9 mouse cellular contexts compared by ENCODE assay signal in genomic region chr5:66101577-66101976, GRCm38 (mm10).
A peak's percentile ranks its signal among the peaks of the same experiment; 100 is the strongest.
DNase-seq lines count a peak whose midpoint lies in the region; ATAC-seq and TF ChIP-seq lines count a peak whose summit lies in the region.
"Had no signal": no experiment of that assay in that cellular context is flagged by ENCODE, and none has a peak within 500 bp of the region (broad histone marks: within the 10 kb centered on the region; RNA-seq: fewer than 3 reads in every experiment).

No protein-coding gene starts in this region.

- no peaks in the 10 kb centered on the region for H3K36me3 ChIP-seq in hindbrain, postnatal 0 days (ENCODE audit: insufficient read depth, low read length)
- no peaks in the 10 kb centered on the region for H3K36me3 ChIP-seq in hindbrain, embryonic 11.5 days (ENCODE audit: control insufficient read depth, insufficient read depth, low read length)
- H3K36me3 ChIP-seq in lung, embryonic 14.5 days (ENCODE audit: insufficient read depth), result no peaks in the 10 kb centered on the region
- no peaks in the 10 kb centered on the region for H3K36me3 ChIP-seq in forebrain, embryonic 14.5 days (ENCODE audit: control insufficient read depth, insufficient read depth, low read length)
- H3K36me3 ChIP-seq: heart, embryonic 13.5 days had no signal

- H3K4me1 ChIP-seq in hindbrain, postnatal 0 days (ENCODE audit: insufficient read depth, low read length), result no peaks in the 10 kb centered on the region
- no peaks in the 10 kb centered on the region for H3K4me1 ChIP-seq in hindbrain, embryonic 11.5 days (replicated peaks; ENCODE audit: control insufficient read depth, insufficient read depth, low read length)
- no peaks in the 10 kb centered on the region for H3K4me1 ChIP-seq in lung, embryonic 14.5 days (ENCODE audit: insufficient read depth)
- H3K4me1 ChIP-seq in forebrain, embryonic 14.5 days (ENCODE audit: control insufficient read depth, insufficient read depth, low read length), result no peaks in the 10 kb centered on the region
- H3K4me1 ChIP-seq: heart, embryonic 13.5 days had no signal

- H3K27me3 ChIP-seq in hindbrain, postnatal 0 days (ENCODE audit: insufficient read depth, low read length), result no peaks in the 10 kb centered on the region
- H3K27me3 ChIP-seq in hindbrain, embryonic 11.5 days (ENCODE audit: control insufficient read depth, insufficient read depth, low read length), result no peaks in the 10 kb centered on the region
- H3K27me3 ChIP-seq in lung, embryonic 14.5 days (ENCODE audit: insufficient read depth, low read length), result no peaks in the 10 kb centered on the region
- no peaks in the 10 kb centered on the region for H3K27me3 ChIP-seq in forebrain, embryonic 14.5 days (replicated peaks; ENCODE audit: control insufficient read depth, insufficient read depth, low read length)
- H3K27me3 ChIP-seq: heart, embryonic 13.5 days had no signal

- no peak for ATAC-seq in hindbrain, postnatal 0 days
- ATAC-seq in hindbrain, embryonic 11.5 days (ENCODE audit: low FRiP score), result no peak
- ATAC-seq in lung, embryonic 14.5 days (ENCODE audit: insufficient read depth), result no peak
- ATAC-seq in forebrain, embryonic 14.5 days, result no peak

- H3K9ac ChIP-seq in hindbrain, postnatal 0 days (replicated peaks; ENCODE audit: low read length), result no peak overlapping the region
- H3K9ac ChIP-seq in hindbrain, embryonic 11.5 days (ENCODE audit: low read depth, low read length), result no peak overlapping the region
- H3K9ac ChIP-seq in lung, embryonic 14.5 days, result no peak overlapping the region
- H3K9ac ChIP-seq in forebrain, embryonic 14.5 days (ENCODE audit: low read length), result no peak overlapping the region
- H3K9ac ChIP-seq: heart, embryonic 13.5 days had no signal

- 65% methylated on average over 3 of the region's 3 CpGs for WGBS in hindbrain, postnatal 0 days
- 71% methylated on average over 3 of the region's 3 CpGs for WGBS in hindbrain, embryonic 11.5 days
- 55% methylated on average over 3 of the region's 3 CpGs for WGBS in lung, embryonic 14.5 days
- 69% methylated on average over 3 of the region's 3 CpGs for WGBS in forebrain, embryonic 14.5 days

- no peak overlapping the region for H3K4me3 ChIP-seq in hindbrain, postnatal 0 days (ENCODE audit: low read length)
- no peak overlapping the region for H3K4me3 ChIP-seq in hindbrain, embryonic 11.5 days (ENCODE audit: low read depth, low read length)
- H3K4me3 ChIP-seq in lung, embryonic 14.5 days (ENCODE audit: low read depth, low read length), result no peak overlapping the region
- no peak overlapping the region for H3K4me3 ChIP-seq in forebrain, embryonic 14.5 days (ENCODE audit: low read depth, low read length)
- H3K4me3 ChIP-seq: heart, embryonic 13.5 days had no signal

- no peak for DNase-seq in hindbrain, postnatal 0 days (ENCODE audit: low spot score)
- DNase-seq in hindbrain, embryonic 11.5 days (ENCODE audit: low spot score), result no peak
- DNase-seq in 3134 (ENCODE audit: extremely low read depth, insufficient read length, low spot score), result peak; percentile 25
- peak; percentile 16 for DNase-seq in Muller cell, postnatal 12 days (ENCODE audit: inconsistent ontology term)
- DNase-seq in lung, embryonic 14.5 days, result no peak
- DNase-seq in frontal cortex, postnatal 36 days (ENCODE audit: low spot score in 2 of 2), result no peak
- no peak for DNase-seq in forebrain, embryonic 14.5 days (ENCODE audit: low spot score)
- no peak for DNase-seq in left cerebral cortex, adult 11 months (ENCODE audit: low spot score)

- peak; percentile 54 for TF ChIP-seq CTCF in hindbrain, postnatal 0 days (IDR thresholded peaks at IDR 0.05; ENCODE audit: low read depth)
- TF ChIP-seq CTCF in lung, embryonic 14.5 days (IDR thresholded peaks at IDR 0.05; ENCODE audit: low read depth), result peak; percentile 45; the same call in 1 of the 2 replicates

- H3K9me3 ChIP-seq in hindbrain, postnatal 0 days (ENCODE audit: low read length), result no peaks in the 10 kb centered on the region
- H3K9me3 ChIP-seq in hindbrain, embryonic 11.5 days (ENCODE audit: control insufficient read depth, low read length), result no peaks in the 10 kb centered on the region
- H3K9me3 ChIP-seq in lung, embryonic 14.5 days (ENCODE audit: low read depth, low read length), result no peaks in the 10 kb centered on the region
- no peaks in the 10 kb centered on the region for H3K9me3 ChIP-seq in forebrain, embryonic 14.5 days (replicated peaks; ENCODE audit: control insufficient read depth, low read length)
- H3K9me3 ChIP-seq: heart, embryonic 13.5 days had no signal

- H3K27ac ChIP-seq in hindbrain, postnatal 0 days, result no peak overlapping the region
- H3K27ac ChIP-seq in hindbrain, embryonic 11.5 days (ENCODE audit: low read depth, low read length), result no peak overlapping the region
- no peak overlapping the region for H3K27ac ChIP-seq in lung, embryonic 14.5 days (ENCODE audit: low read depth)
- H3K27ac ChIP-seq in forebrain, embryonic 14.5 days (ENCODE audit: low read depth, low read length), result no peak overlapping the region
- H3K27ac ChIP-seq: heart, embryonic 13.5 days had no signal

- H3K4me2 ChIP-seq in hindbrain, postnatal 0 days (ENCODE audit: low read depth, low read length), result no peak overlapping the region
- H3K4me2 ChIP-seq in hindbrain, embryonic 11.5 days (replicated peaks; ENCODE audit: low read depth, low read length), result no peak overlapping the region
- no peak overlapping the region for H3K4me2 ChIP-seq in lung, embryonic 14.5 days
- no peak overlapping the region for H3K4me2 ChIP-seq in forebrain, embryonic 14.5 days (ENCODE audit: low read length)
- H3K4me2 ChIP-seq: heart, embryonic 13.5 days had no signal

Comparison
In these comparisons a context has a peak if more than half of its experiments do, and no peak if none do; other contexts are left out.
1. DNase-seq: peak in 3134 (single experiment) and Muller cell, postnatal 12 days (single experiment); none in hindbrain, postnatal 0 days (single experiment), hindbrain, embryonic 11.5 days (single experiment), lung, embryonic 14.5 days (single experiment), frontal cortex, postnatal 36 days (0 of 2), forebrain, embryonic 14.5 days (single experiment) and left cerebral cortex, adult 11 months (single experiment).